Mouse (Mus musculus) heart, adult 10 weeks (tissue): ENCODE data around the gene Gm20850. TPM values are rescaled to one million over a fixed set of nuclear protein-coding genes. Genes with fewer than 3 reads are reported as not detected.

Experiments used
- polyA plus RNA-seq: library from polyadenylated mRNA; stranded (reverse); fragments of 350-450 nt; fragmentation: Illumina TruSeq; extraction: RNeasy Lipid Tissue Mini Kit (QIAGEN cat#74804); gene quantifications from one replicate; pipeline ENCODE4 v1.2.3, GENCODE M21; 2014; ENCODE audit warnings: low read depth, low replicate concordance

Gene Gm20850
- polyA plus RNA-seq = not detected

DNA sequence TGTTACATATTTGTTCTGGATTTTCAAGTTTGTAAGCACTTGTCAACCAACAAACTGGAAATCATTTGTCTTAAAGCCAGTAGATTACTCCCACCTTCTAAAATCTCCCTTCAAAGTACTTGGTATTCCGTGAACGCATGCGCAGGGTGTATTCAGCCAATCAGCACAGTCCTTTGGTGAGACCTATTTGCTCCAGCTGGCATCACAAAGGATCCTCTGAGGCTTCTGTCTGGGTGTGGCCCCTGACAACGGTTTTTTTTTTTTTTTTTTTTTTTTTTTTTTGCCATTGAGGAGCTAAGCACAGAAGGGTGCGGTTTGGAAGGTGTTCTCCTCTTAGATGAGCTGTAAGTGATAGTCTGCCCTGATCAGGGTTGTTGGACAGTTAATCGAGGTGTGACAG is at the start of gene Gm20850:
Gene Gm20850 (plus strand): TSS at position 301 of the 400 bp plus-strand sequence.

